Mouse (Mus musculus) limb, embryonic 15.5 days (tissue): Measurements from ENCODE around the gene Arhgef10l. TPM values are rescaled to one million over a fixed set of nuclear protein-coding genes. Genes with fewer than 3 reads are reported as not detected.

ENCODE experiments used
- ATAC-seq: fragments of 200-750 bp; cut with Nextera tagmentation; 2 replicates; pipeline ENCODE4 v1.8.0; 2017; ENCODE audit warnings: low read depth, moderate TSS enrichment; ENCODE audit not compliant: insufficient number of reproducible peaks, low FRiP score, low TSS enrichment
- H3K27ac ChIP-seq: fragments of 300-500 bp; sonication (generic); 2 replicates; pipeline ENCODE4 v1.5.1; 2015; ENCODE audit warnings: moderate library complexity, mild to moderate bottlenecking, inconsistent platforms
- H3K27me3 ChIP-seq: fragments of 300-500 bp; sonication (generic); 2 replicates; pipeline ENCODE4 v1.6.1; 2015; ENCODE audit warnings: inconsistent platforms
- H3K36me3 ChIP-seq: fragments of 300-500 bp; sonication (generic); 2 replicates; pipeline ENCODE4 v1.6.1; 2015; ENCODE audit warnings: inconsistent platforms
- H3K4me1 ChIP-seq: fragments of 300-500 bp; sonication (generic); 2 replicates; pipeline ENCODE4 v1.6.1; 2015; ENCODE audit warnings: inconsistent platforms
- H3K4me2 ChIP-seq: fragments of 300-500 bp; sonication (generic); 2 replicates; pipeline ENCODE4 v1.6.1; 2015; ENCODE audit warnings: mild to moderate bottlenecking, inconsistent platforms
- H3K4me3 ChIP-seq: fragments of 300-500 bp; sonication (generic); 2 replicates; pipeline ENCODE4 v1.5.1; 2015; ENCODE audit warnings: mild to moderate bottlenecking, inconsistent platforms
- H3K9ac ChIP-seq: fragments of 300-500 bp; sonication (generic); 2 replicates; pipeline ENCODE4 v1.6.1; 2015; ENCODE audit warnings: inconsistent platforms
- H3K9me3 ChIP-seq: fragments of 300-500 bp; sonication (generic); 2 replicates; pipeline ENCODE4 v1.6.1; 2016; ENCODE audit warnings: inconsistent platforms
- WGBS: fragments of 180-500 bp; shearing (Covaris S2); methylation state at CpG from one replicate; pipeline ENCODE4 v1.1.7; 2015; 5-methylcytosine and 5-hydroxymethylcytosine counted together
- microRNA-seq: library from miRNA; unstranded; fragments of <30 nt; microRNA quantifications from one replicate; pipeline ENCODE4, GENCODE M21; 2016
- polyA plus RNA-seq: library from polyadenylated mRNA; unstranded; fragments of >200 nt; fragmentation: Nextera tagmentation; extraction: Ambion mirVana; gene quantifications from 2 replicates; pipeline ENCODE4 v1.2.1, GENCODE M21; 2015

The Arhgef10l gene
- polyA plus RNA-seq, 1 experiment from 2014 or later = 22.4 TPM

GRCm38 (mm10) chr4:140497169-140497568 lies 168.6 kb downstream of the Arhgef10l start:
- peaks cover 7% of the 10 kb centered on the region; the same call in 1 of the 2 replicates for H3K27me3 ChIP-seq
- no peaks in the 10 kb centered on the region for H3K4me1 ChIP-seq
- 38% methylated on average over 20 of the region's 20 CpGs for WGBS
- no peak overlapping the region for H3K27ac ChIP-seq
- H3K4me2 ChIP-seq = no peak overlapping the region
- no peak for ATAC-seq
- no peaks in the 10 kb centered on the region for H3K36me3 ChIP-seq
- H3K9ac ChIP-seq = no peak overlapping the region
- H3K4me3 ChIP-seq = no peak overlapping the region
- H3K9me3 ChIP-seq = no peaks in the 10 kb centered on the region

DNA sequence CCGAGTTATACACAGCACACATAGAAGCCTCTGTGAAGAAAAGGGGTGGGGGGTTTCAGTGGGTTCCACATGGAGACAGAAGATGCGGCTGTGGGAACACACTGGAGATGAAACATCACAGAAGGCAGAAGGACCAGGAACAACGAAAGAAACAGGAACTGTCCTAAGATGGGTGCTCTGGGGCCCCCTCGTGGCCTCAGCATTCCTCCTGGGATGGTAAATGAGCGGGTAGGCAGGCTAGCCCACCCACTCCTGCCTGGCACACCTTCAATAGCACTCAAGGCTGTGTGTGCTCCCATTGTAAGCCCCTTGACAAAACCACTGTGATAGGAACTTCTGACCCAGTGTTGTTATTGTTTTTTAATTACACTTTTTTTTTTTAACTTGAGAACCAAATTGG lies 174.3 kb downstream of the Arhgef10l start:
- Histone ChIP-seq H3K4me3 (no peak overlapping the region), H3K36me3 (no peaks in the 10 kb centered on the region), H3K27me3 (0 out of 2 replicates have a peak, but pooled peaks cover 3% of the 10 kb centered on the region), H3K4me1 (no peaks in the 10 kb centered on the region), H3K27ac (no peak overlapping the region), H3K4me2 (no peak overlapping the region), H3K9ac (no peak overlapping the region), H3K9me3 (no peaks in the 10 kb centered on the region)
- WGBS = 36% methylated on average over 5 of the region's 5 CpGs
- ATAC-seq = no peak

DNA sequence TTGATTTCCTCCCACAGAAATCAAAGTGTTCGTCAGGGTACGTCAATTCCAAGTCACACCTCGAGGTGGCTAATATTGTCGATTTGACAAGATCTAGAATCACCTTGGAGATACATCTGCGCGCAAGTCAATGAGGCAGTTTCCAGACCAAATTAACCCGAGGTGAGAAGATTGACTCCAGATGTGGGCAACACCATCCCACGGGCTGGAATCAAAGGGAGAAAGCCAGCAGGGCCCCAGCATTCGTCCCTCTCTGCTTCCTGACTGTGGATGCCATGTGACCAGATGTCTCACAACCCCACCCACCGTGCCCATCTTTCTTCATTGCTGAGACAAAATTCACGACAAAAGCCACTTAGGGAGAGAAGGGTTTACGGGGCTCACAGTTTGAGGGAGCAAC lies 180.4 kb downstream of the Arhgef10l start:
- H3K9me3 ChIP-seq = no peaks in the 10 kb centered on the region
- no peaks in the 10 kb centered on the region for H3K27me3 ChIP-seq
- no peaks in the 10 kb centered on the region for H3K4me1 ChIP-seq
- H3K4me2 ChIP-seq = no peak overlapping the region
- no peaks in the 10 kb centered on the region for H3K36me3 ChIP-seq
- WGBS = 26% methylated on average over 12 of the region's 12 CpGs
- no peak overlapping the region for H3K9ac ChIP-seq
- no peak overlapping the region for H3K27ac ChIP-seq
- no peak for ATAC-seq
- H3K4me3 ChIP-seq = no peak overlapping the region

DNA sequence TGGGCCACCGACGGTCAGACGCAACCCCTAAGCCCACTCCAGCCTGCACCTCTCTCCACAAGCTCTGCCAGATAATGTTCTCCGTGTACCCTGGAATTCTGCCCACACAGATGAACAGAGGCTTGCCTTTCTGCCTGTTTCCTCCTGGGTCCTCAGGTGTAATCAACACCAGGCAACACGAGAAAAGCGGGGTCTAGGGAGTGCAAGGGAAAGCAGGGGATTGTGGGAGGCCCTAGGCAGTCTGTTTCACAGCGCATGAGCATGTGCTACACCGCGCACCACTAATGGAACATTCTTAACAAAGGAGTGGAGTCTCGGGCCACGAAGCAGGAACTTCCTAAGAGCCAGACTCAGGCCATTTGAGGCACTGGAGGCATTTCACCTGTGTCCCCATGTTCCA lies 182.7 kb downstream of the Arhgef10l start:
- Histone ChIP-seq H3K4me2 (no peak overlapping the region), H3K4me3 (no peak overlapping the region), H3K27ac (no peak overlapping the region), H3K36me3 (no peaks in the 10 kb centered on the region), H3K4me1 (peaks cover 10% of the 10 kb centered on the region), H3K27me3 (no peaks in the 10 kb centered on the region), H3K9ac (no peak overlapping the region), H3K9me3 (no peaks in the 10 kb centered on the region)
- WGBS = 61% methylated on average over 11 of the region's 11 CpGs
- no peak for ATAC-seq

DNA sequence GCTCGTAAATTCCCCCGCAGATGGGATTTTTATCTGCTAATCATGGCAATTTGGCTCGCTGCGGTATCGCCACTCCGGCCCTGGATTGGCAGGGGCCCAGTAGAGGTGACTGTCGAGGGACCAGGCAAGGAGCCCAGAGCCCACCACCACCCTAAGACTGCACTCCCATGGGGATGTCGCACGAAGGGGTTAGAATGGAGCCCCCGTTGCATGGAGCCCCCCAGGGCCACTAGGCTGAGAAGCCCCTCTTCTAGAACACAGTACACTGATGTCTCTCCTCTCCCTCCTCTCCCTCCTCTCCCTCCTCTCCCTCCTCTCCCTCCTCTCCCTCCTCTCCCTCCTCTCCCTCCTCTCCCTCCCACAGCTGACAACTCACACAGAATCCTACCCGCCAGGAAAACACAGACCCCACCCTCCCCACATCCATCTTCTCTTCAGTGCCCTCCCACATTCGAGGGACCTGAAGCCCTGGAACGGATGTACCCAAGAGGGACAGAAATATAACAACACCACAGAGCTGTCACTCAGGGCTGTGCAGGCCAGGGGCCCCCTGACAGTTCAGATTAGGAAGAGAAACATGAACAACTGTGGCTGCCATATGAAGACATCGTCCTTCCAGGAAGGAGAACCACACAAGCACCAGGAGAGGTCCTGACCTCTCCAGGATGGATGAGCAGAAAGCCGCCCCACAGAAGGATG lies 185.3 kb downstream of the Arhgef10l start:
- H3K27ac ChIP-seq = no peak overlapping the region
- peaks cover 11% of the 10 kb centered on the region for H3K4me1 ChIP-seq
- H3K27me3 ChIP-seq = no peaks in the 10 kb centered on the region
- no peak overlapping the region for H3K4me3 ChIP-seq
- WGBS = 19% methylated on average over 15 of the region's 15 CpGs
- ATAC-seq = no peak
- H3K9me3 ChIP-seq = no peaks in the 10 kb centered on the region
- H3K36me3 ChIP-seq = no peaks in the 10 kb centered on the region
- H3K4me2 ChIP-seq = no peak overlapping the region
- no peak overlapping the region for H3K9ac ChIP-seq

DNA sequence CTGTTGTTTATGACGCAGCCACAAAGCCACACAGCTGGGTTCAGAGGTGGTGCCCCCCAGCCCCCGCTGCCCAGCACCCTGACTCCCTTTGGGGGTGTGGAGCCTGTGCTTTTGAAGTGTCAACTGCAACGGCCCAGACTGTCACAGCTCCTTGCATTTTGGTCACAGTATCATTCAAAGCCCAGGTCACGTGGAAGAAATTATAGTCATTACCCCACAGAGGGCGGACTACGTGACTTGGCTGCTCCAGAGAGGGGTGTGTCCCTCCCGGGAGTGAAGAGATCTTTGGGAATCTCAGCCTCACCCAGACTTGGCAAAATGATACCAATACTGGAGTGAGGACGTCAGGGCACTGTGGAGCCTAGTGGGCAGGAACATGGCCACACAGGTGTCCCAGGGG lies 190.6 kb downstream of the Arhgef10l start:
- Histone ChIP-seq H3K9ac (no peak overlapping the region), H3K4me3 (no peak overlapping the region), H3K9me3 (no peaks in the 10 kb centered on the region), H3K4me1 (peaks cover 14% of the 10 kb centered on the region), H3K36me3 (no peaks in the 10 kb centered on the region), H3K27me3 (no peaks in the 10 kb centered on the region), H3K27ac (no peak overlapping the region), H3K4me2 (no peak overlapping the region)
- ATAC-seq = no peak
- WGBS = 42% methylated on average over 8 of the region's 8 CpGs

DNA sequence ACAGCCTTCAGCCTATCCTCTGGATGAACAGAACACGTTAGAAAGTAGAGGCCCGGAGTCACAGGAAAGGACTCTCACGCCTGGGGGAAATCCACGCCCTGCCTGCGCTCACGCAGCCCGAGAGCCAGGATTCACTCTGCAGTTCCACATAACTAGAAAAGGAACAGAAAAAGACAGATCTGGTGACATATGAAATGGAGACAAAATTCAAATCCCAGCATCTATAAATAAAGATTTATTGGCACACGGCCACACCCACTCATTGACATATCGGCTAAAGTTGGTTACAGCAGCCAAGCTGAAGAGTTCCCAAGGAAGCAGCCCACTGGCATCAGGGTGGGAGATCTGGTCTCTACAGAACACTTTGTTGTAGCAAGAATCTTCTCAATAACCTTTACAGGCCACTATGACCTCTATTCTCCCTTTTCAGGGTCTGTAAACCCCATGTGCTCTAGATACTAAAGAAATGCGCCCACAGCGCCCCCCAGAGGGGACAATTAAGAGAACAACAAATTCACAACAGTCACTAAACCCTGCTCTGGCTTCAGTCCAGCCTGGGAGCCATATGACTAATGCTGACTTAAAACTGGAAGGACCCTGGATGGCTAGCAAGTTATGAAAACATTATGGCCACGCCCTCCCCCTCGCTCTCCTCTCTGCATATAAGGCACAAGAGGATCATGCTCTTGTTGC lies 195.9 kb downstream of the Arhgef10l start:
- 0 out of 2 replicates have a peak, but pooled peaks cover 8% of the 10 kb centered on the region for H3K27me3 ChIP-seq
- H3K27ac ChIP-seq = no peak overlapping the region
- H3K4me3 ChIP-seq = no peak overlapping the region
- no peaks in the 10 kb centered on the region for H3K36me3 ChIP-seq
- H3K4me2 ChIP-seq = no peak overlapping the region
- no peaks in the 10 kb centered on the region for H3K9me3 ChIP-seq
- 0 out of 2 replicates have a peak, but pooled peaks cover under 1% of the 10 kb centered on the region for H3K4me1 ChIP-seq
- no peak for ATAC-seq
- WGBS = 61% methylated on average over 13 of the region's 13 CpGs
- H3K9ac ChIP-seq = no peak overlapping the region

GRCm38 (mm10) chr4:140467254-140467791 lies 198.5 kb downstream of the Arhgef10l start:
- Histone ChIP-seq H3K4me1 (no peaks in the 10 kb centered on the region), H3K4me2 (no peak overlapping the region), H3K9ac (no peak overlapping the region), H3K4me3 (no peak overlapping the region), H3K9me3 (no peaks in the 10 kb centered on the region), H3K27me3 (0 out of 2 replicates have a peak, but pooled peaks cover 8% of the 10 kb centered on the region), H3K27ac (no peak overlapping the region), H3K36me3 (no peaks in the 10 kb centered on the region)
- no peak for ATAC-seq
- 32% methylated on average over 17 of the region's 17 CpGs for WGBS

Small RNA genes lying within 50 kb of the gene (microRNA-seq; reads per million reads assigned to microRNA genes)
- not detected for gene Gm23045

Other genes with a start within 250 kb of the Arhgef10l start
- 31.0 and 32.5 TPM in 2 replicates for gene Rcc2, start 34.5 kb upstream of the Arhgef10l start, polyA plus RNA-seq
- gene Padi6, start 76.6 kb upstream of the Arhgef10l start, polyA plus RNA-seq = not detected in 2 replicates
- 0.19 and 0.56 TPM in 2 replicates for gene Padi4, start 108.2 kb upstream of the Arhgef10l start, polyA plus RNA-seq
- gene Padi3, start 144.6 kb upstream of the Arhgef10l start, polyA plus RNA-seq = 0.45 and 0.59 TPM in 2 replicates
- 0.14 and 0.20 TPM in 2 replicates for gene Padi1, start 179.8 kb upstream of the Arhgef10l start, polyA plus RNA-seq
- 4.3 and 10.5 TPM in 2 replicates for gene Padi2, start 240.3 kb upstream of the Arhgef10l start, polyA plus RNA-seq